Mouse (Mus musculus) right cerebral cortex, postnatal 4 days (tissue): ENCODE data around the gene Asic4.

ENCODE experiments used
- DNase-seq: peaks from one replicate; pipeline ENCODE4 v3.0.0-alpha.2; 2022

Gene Asic4

DNA sequence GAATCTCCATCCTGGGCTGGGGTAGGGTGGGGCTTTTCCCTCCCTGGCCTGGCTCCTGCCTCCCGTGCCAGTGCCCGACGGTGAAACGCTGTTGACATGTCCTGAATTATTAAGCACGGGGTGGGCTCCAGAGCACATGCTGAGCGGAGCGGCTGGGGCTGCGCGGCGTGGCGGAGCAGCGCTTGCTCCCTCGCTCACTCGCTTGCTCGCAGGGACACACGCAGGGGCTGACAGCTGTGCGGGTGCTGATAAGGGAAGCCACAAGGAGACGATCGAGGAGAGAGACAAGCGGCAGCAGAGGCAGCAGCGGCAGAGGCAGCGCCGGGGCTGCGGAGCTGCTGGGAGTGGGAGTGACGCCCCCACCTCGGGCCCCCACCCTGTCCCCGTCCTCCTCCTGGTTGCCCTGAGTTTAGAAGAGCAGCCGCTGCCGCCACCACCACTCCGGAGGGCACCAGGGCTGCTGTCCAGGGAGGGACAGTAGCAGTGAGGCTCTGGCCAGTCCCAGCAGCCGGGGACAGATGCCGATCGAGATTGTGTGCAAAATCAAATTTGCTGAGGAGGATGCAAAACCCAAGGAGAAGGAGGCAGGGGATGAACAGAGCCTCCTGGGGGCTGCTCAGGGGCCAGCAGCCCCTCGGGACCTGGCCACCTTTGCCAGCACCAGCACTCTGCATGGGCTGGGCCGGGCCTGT, at the start of gene Asic4:
Gene Asic4, plus strand, starts transcription at position 123 of the 692 bp plus-strand sequence.
- no peak for DNase-seq

DNA sequence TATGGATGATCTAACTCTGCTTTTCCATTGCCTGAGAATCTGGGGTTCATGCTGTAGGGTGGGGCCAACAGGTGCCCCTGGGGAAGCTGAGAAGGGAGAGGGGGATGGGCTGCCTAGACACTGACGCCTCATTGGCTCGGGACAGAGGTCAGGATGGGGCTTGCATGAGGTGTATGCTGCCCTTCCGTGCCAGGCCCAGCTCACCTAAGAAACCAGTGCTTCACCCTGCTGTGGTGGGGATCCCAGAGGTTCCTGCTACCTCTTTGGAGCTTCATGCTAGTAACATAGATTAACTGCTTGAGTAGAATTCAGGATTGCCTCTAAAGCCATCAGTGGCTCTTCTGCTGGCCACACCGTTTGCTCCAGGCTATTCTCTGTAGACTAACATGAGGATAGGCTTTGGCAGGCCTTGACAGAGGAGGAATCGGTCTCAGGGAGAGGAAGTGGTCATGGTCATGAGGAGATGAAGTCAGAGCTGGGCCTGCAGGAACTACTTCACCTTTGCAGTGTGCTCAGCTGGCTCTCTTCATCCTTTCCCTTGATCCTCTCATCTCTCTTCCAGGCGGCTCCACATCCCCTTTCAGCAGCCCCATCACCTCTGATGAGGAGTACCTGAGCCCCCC, 49.6 kb upstream of the Asic4 start:
- DNase-seq = no peak

DNA sequence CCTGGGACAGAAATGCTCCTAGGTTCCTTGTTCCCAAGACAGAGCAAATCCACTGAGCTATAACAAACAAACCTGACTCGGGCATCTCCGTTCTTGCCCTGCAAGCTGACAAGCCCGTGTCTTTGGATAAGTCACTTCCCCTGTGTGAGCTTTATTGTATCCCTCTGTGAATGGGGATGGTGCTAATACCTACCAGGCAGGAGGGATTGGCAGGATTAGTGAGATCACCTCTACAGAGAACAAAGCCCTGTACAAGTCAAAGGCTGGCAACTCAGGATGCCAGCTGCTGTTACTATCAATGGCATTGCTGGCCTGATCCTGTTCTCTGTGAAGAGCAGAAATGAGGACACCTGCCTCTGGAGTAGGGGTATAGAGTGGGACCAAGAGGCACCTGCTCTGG, 44.7 kb upstream of the Asic4 start:
- no peak for DNase-seq

DNA sequence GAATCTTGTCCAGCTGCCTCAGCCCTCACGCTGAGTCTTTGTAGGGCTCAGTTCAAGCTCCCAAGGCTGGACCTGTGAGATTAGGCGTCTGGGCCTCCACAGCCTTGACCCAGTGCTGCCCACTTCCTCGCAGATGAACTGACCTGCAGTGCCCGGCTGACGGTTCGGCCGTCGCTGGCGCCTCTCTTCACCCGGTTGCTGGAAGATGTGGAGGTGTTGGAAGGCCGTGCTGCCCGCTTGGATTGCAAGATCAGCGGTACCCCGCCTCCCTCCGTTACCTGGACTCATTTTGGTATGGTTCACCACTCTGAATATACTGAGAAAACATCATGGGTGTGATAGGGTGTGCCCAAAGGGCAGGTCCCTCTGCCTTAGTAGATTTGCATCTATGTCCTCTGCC, 44.1 kb upstream of the Asic4 start:
- no peak for DNase-seq

DNA sequence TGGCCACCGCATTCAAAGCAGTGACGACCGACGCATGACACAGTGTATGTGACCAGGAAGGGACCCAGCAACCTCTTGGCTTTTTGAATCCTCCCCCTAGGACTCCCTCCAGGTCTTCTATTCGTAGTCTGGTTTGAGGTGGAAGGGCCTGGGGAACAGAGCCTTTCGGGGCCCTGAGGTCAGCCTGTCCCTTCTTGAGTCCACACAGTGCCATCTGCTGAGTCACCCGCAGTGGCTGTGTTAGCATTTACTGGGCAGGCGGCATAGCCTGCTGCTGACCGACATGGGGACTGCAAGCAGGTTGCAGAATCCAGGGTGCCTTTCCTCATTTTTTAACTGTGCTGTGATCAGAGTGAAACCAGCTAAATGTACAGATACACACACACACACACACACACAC, 43.2 kb upstream of the Asic4 start:
- no peak for DNase-seq

DNA sequence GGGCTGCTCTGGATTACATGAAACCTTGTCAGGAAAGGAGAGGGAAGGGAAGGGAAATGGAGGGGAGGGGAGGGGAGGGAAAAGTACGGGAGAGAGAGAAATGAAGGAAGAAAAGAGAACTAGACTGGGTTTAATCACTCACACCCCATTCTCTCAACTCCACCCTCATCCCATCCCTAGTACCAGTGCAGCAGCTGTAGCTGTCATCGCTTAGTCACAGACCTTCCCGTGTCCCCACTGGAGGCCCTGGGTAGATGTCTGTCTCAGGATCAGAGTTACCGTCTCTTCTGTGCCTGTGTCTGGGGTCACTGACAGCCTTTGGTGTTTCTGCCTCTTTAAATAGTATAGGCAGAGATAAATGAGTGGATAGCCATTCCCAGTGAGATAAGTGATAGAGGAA, 42.0 kb upstream of the Asic4 start:
- no peak for DNase-seq

DNA sequence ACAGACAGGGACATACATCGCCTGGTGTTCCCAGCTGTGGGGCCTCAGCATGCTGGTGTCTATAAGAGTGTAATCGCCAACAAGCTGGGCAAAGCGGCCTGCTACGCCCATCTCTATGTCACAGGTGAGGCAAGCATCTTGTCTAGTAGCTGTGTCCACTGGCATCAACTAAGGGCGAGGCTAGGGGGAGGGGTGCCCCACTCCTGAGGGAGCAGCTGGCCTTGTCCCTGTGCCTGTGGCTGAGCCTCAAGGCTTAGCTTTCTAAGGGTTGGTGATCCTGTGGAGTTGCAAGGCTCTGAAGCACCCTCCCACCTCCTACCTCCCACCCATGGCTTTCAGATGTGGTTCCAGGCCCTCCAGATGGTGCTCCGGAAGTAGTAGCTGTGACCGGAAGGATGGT, 40.3 kb upstream of the Asic4 start:
- DNase-seq = no peak

DNA sequence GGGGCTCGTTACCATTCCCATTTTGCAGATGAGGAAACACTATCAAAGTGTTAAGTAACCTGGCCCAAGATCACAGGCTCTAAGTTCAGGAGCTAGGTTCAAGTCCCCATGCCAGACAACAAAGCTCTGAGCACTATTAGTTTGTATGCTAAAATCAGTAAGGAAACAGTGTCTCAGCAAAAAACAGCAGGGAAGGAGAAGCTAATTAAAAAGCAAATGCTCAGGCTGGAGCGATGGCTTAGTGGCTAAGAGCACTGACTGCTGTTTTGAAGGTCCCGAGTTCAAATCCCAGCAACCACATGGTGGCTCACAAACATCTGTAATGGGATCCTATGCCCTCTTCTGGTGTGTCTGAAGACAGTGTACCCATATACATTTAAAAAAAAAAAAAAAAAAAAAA, 38.0 kb upstream of the Asic4 start:
- no peak for DNase-seq

DNA sequence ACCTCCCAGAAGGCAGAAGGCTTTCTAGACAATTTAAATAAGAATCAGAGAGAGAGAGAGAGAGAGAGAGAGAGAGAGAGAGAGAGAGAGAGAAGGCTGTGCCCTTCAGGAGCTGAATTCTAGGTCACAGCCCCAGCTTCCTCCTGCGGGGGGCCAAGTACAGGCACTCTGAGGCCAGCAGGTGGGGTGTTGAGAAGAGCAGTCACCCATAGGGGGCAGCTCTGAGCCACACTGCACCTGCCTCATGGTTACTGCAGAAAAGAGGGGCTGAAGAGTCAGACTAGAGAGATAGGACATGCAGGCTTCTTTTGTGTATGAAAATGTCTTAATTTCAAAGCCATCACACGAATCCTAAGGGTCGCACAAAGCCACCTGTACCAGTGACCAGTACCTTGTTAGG, 36.5 kb upstream of the Asic4 start:
- DNase-seq = no peak

DNA sequence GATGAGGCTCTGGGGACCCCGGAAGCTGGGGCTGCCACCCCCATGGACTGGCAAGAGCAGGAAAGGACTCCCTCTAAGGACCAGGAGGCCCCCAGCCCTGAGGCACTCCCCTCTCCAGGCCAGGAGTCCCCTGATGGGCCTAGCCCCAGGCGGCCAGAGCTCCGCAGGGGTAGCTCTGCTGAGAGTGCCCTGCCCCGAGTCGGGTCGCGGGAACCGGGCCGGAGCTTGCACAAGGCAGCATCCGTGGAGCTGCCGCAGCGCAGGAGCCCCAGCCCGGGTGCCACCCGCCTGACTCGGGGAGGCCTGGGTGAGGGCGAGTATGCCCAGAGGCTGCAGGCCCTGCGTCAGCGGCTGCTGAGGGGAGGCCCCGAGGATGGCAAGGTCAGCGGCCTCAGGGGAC, 28.4 kb upstream of the Asic4 start:
- no peak for DNase-seq

DNA sequence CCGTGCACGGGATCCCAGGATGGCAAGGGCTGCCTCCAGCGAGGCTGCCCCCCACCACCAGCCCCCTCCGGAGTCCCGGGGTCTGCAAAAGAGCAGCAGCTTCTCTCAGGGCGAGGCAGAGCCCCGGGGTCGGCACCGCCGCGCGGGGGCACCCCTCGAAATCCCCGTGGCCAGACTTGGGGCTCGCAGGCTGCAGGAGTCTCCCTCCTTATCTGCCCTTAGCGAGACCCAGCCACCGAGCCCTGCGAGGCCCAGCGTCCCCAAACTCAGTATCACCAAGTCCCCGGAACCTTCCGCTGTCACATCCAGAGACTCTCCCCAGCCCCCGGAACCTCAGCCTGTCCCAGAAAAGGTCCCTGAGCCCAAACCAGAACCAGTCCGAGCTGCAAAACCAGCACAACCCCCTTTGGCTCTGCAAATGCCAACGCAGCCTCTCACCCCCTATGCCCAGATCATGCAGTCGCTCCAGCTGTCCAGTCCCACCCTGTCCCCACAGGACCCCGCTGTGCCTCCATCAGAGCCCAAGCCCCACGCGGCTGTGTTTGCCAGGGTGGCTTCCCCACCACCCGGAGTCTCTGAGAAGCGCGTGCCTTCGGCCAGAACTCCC, 27.9 kb upstream of the Asic4 start:
- DNase-seq = no peak

DNA sequence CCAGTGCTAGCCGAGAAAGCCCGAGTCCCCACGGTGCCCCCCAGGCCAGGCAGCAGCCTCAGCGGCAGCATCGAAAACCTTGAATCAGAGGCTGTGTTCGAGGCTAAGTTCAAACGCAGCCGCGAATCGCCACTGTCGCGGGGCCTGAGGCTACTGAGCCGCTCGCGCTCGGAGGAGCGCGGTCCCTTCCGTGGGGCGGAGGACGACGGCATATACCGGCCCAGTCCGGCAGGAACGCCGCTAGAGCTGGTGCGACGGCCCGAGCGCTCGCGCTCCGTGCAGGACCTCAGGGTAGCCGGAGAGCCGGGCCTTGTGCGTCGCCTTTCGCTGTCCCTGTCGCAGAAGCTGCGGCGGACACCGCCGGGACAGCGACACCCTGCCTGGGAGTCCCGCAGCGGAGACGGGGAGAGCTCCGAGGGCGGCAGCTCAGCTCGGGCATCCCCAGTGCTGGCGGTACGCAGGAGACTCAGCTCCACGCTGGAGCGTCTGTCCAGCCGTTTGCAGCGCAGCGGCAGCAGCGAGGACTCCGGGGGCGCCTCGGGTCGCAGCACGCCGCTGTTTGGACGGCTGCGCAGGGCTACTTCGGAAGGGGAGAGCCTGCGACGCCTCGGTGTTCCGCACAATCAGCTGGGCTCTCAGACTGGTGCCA, 27.3 kb upstream of the Asic4 start:
- peak; percentile 41 for DNase-seq

DNA sequence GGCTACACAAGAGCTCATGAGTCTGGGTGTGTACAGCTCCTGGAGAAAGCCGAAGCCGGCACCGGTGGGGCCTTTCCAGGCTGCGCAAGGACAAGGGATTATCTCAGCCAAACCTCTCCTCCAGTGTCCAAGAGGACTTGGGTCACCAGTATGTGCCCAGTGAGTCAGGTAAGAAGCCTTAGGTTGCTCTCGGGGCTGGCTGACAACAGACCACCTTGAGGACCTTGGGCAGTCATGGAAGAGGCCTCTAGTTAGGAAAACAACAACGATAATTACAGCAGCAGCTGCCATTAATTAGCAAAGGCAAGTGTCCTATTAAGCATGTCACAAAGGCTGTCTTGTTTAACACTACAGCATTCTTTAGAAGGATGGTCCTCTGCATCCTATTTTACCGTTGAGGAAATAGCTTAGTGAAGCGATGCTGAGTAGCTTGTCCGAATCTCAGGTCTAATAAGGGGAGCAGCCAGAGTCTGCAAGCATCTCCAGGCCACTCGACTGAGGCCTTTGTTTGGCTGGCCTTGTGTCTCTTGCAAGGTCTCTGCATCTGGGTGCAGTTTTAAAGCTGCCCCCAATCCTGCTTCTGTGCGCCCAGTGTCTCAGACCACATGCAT, 26.4 kb upstream of the Asic4 start:
- DNase-seq = no peak

DNA sequence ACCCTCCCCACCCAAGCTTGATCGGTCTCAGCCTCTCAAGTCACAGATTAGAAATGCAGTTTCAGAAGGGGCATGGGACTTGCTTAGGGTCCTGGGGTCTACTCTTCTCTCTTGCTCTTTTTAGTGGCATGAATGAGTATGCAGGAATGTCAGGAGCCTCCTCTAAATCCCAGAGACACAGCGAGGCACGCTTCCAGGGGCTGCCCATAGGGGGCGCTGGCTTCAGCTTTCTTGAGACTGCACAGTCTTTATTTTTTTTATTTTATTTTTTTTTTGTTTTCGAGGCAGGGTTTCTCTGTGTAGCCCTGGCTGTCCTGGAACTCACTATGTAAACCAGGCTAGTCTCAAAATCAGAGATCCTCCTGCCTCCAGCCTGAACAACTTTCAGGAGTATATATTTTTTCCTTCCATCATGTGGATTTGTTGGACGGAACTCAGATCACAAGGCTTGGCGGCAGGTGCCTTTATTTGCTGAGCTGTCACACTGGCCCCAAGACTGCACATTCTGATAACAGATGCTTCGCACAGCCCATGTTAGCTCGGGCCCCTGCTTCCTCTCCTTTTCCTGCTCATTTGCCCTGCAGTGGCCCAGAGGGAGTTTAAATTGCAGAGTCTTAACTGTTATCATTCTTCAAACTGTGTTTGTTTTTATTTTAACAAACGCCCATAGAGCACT, 24.3 kb upstream of the Asic4 start:
- DNase-seq = peak; percentile 68

DNA sequence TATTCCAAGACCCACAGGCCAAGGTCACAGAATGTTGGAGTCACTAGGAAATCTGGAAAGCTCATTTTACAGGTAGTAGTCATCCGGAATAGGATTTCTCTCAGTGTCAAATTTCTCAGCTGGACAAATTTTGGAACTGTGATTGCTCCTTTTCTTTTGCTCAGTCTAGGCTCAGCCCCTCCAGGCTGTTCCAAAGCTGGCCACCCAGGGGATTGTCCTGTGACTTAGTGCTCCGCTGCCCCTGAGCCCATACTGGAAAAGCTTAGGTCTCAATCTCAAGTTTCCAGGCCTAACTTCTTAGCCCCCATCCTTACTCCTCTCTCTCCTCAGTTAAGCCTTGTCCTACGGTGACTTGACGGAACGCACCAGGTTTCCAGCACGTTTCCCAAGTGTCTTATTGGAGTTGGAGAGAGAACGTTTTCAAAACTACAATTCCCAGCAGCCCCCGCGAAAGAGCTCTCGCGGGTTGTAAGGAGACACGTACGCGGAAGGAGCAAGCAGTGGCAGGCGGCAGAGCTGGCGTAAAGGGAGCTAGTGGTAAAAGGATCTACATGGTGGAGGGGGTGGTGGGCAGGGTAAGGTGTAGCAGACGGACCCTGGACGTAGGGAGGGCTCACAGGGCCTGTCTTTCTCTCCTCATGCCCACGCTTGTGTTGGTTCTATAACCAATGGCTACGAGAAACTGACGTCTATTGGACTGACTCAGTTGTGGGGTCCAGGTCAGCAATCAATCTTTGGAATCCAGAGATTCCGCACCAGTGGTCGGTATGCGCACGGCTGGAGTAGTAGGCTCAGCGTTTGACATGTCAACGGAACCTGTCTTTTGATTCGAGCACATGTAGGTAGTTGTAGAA, 14.5 kb upstream of the Asic4 start, which contains the start of gene Gmppa:
Gene Gmppa, plus strand, starts transcription at position 456 of the 854 bp plus-strand sequence.
- peak; percentile 77 for DNase-seq

DNA sequence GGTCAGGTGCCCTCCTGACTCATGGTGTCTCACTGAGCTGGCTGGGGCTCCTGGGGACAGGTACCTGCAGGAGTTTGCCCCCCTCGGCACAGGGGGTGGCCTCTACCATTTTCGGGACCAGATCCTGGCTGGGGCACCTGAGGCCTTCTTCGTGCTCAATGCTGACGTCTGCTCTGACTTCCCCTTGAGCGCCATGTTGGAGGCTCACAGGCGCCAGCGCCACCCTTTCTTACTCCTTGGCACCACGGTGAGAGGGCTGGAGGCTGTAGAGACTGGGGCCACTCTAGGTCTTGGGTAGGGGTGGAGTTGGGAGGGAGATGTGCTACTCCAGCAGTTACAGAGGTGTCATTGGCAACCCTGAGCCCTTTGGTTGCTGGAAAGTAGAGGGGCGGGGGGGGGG, 11.5 kb upstream of the Asic4 start:
- no peak for DNase-seq

DNA sequence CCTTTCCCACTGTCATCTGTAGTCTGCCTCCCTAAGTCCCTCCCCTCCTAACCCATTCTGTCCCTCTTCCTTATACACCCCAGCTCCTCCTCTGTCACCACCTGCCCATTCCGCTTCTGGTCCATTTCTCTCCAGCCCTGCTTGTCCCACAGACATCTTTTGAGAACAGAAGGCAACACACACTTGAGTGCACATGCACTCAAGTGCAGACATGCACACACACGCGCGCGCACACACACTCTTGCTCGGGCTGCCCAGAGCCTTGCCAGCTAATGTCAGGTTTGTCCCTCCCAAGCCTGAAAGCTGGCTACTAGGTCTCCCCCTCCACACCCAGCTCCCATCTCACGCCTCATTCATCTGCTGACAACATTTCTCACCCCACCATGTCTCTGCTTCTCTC, 9.6 kb upstream of the Asic4 start:
- no peak for DNase-seq

DNA sequence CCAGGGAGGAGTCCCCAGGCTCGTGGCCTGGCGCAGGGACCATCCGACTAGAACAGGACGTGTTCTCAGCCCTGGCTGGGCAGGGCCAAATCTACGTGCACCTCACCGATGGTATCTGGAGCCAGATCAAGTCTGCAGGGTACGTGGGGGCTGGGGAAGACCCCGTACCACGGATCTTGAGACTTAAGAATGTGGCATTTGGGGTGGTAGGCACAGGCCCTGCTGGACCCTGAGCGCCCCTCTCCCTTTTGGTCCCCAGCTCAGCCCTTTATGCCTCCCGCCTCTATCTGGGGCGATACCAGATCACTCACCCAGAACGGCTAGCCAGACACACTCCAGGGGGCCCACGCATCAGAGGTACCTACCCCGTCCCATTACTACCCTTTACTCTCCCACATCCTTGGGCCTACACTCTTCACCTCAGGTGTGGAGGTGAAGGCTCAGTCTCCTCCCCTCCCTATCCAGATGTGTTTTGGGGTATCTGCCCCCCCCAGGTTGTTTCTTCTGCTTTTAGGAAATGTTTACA, 8.7 kb upstream of the Asic4 start:
- no peak for DNase-seq

DNA sequence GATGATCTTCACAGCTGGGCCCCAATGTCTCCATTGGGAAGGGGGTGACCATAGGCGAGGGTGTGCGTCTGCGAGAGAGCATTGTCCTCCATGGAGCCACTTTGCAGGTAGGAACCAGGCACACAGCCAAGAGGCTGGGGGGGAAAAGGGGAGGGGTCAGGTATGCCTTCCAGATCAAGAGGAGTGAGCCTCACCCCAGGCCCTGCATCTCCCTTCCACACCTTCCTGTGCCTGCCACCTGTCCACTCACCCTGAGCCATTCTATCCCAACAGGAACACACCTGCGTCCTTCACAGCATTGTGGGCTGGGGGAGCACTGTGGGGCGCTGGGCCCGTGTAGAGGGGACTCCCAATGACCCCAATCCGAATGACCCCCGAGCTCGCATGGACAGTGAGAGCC, 8.1 kb upstream of the Asic4 start:
- no peak for DNase-seq

DNA sequence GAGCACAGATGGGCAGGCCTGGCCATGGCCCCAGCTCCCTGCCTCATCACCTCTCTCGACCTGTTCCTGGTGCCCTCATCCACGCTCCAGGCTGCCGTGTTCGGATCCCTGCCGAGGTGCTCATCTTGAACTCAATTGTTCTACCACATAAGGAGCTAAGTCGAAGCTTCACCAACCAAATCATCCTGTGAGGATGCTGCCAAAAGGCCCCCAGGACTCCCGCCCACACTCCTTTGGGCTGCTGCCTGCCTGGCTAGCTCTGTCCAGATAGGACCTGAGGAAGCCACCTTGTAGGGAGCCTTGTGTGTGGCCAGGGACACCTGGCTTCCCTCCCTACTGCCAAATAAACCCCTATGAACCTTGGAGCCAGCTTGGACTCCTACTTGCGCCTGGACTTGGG, 7.4 kb upstream of the Asic4 start:
- no peak for DNase-seq

DNA sequence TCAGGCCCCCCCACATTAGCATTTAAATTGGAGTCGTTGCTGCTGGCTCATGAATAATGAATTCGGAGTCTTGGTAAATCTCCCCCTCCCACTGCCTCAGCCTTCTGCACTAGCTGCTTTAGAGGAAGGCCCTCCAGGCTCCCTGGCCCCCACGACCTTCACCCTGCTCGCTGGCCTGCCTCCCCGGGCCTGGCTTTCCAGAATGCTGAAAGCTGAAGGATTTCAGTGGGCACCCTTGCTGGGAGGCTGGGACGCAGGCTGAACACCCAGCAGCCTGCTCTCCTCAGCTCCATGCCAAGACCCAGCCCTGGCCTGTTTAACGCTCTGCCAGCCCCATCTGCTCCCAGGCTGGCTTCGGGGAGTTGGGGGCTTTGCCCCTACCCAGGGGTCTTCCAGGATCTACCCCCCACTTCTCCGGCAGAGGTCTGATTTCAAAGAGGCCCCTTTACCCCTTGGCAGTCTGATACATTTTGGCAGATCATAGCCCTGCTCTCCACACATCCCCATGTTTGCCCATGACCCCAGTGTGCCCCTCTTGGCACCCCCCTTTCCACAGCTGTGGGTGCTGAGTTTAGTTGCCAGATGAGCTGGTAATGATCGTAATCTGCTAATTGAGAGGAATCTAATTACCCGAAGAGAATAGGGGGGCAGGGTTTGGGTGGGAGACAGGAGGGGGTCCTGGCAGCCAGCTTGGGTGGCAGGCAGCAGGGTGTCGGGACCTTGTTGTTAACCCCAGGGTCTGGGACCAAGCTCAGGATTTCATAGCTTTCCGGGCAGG, 6.8 kb upstream of the Asic4 start:
- DNase-seq = no peak
